Mouse (Mus musculus) MEL (cell line): ENCODE measurements around the gene Lcn12.

Source experiments
- CTCF ChIP-seq, 3 experiments: IDR thresholded peaks in 2 of 3; conservative IDR thresholded peaks in 1 of 3; 2 replicates each; pipeline ENCODE4 v1.5.1; 2011 to 2012; ENCODE audit warnings: low read length in 3 of 3, low read depth in 2 of 3, mild to moderate bottlenecking in 2 of 3, improper control_type of control experiment in 1 of 3, inconsistent platforms in 1 of 3, mixed read lengths in 1 of 3, moderate library complexity in 1 of 3; ENCODE audit not compliant: control insufficient read depth in 1 of 3, insufficient read depth in 1 of 3, poor library complexity in 1 of 3, severe bottlenecking in 1 of 3
- E2F4 ChIP-seq: IDR thresholded peaks from 2 replicates; pipeline ENCODE4 v1.6.1; 2011; ENCODE audit warnings: low read depth, low read length, improper control_type of control experiment, borderline replicate concordance
- EP300 ChIP-seq, 2 experiments: IDR thresholded peaks; 2 replicates each; pipeline ENCODE4 v1.6.1; 2011; ENCODE audit warnings: improper control_type of control experiment in 2 of 2, low read length in 2 of 2, low read depth in 1 of 2, mild to moderate bottlenecking in 1 of 2
- ETS1 ChIP-seq: IDR thresholded peaks from 2 replicates; pipeline ENCODE4 v1.6.1; 2012; ENCODE audit warnings: low read depth, mild to moderate bottlenecking, inconsistent platforms, low read length, improper control_type of control experiment, moderate library complexity
- JUND ChIP-seq: IDR thresholded peaks from 2 replicates; pipeline ENCODE4 v1.6.1; 2011; ENCODE audit warnings: low read depth, mild to moderate bottlenecking, improper control_type of control experiment, low read length
- MAX ChIP-seq: IDR thresholded peaks from 2 replicates; pipeline ENCODE4 v1.6.1; 2011; ENCODE audit warnings: low read length, improper control_type of control experiment
- MAZ ChIP-seq: IDR thresholded peaks from 2 replicates; pipeline ENCODE4 v1.6.1; 2012; ENCODE audit warnings: low read depth, mild to moderate bottlenecking, inconsistent platforms, low read length, improper control_type of control experiment
- MYB ChIP-seq: IDR thresholded peaks from 2 replicates; pipeline ENCODE4 v1.6.1; 2011; ENCODE audit warnings: mild to moderate bottlenecking, low read depth, low read length, improper control_type of control experiment
- NRF1 ChIP-seq: IDR thresholded peaks from 2 replicates; pipeline ENCODE4 v1.6.1; 2014; ENCODE audit warnings: low read depth, mild to moderate bottlenecking, inconsistent platforms, low read length, improper control_type of control experiment, moderate library complexity; ENCODE audit not compliant: poor library complexity, insufficient read depth, severe bottlenecking
- POLR2A ChIP-seq, 2 experiments: IDR thresholded peaks; 2 replicates each; pipeline ENCODE4 v1.6.1; 2011 to 2012; ENCODE audit warnings: low read length in 2 of 2, mild to moderate bottlenecking in 2 of 2, control low read depth in 1 of 2, improper control_type of control experiment in 1 of 2, low read depth in 1 of 2, moderate library complexity in 1 of 2; ENCODE audit not compliant: control insufficient read depth in 1 of 2, insufficient read depth in 1 of 2, poor library complexity in 1 of 2
- RCOR1 ChIP-seq: IDR thresholded peaks from 2 replicates; pipeline ENCODE4 v1.6.1; 2012; ENCODE audit warnings: low read depth, mild to moderate bottlenecking, inconsistent platforms, low read length, improper control_type of control experiment
- TAL1 ChIP-seq: IDR thresholded peaks from 2 replicates; pipeline ENCODE4 v1.6.1; 2012; ENCODE audit warnings: mild to moderate bottlenecking, inconsistent platforms, low read length, moderate library complexity, mixed read lengths
- TBP ChIP-seq: IDR thresholded peaks from 2 replicates; pipeline ENCODE4 v1.8.0; 2011; ENCODE audit warnings: low read depth, low read length, improper control_type of control experiment
- UBTF ChIP-seq: IDR thresholded peaks from 2 replicates; pipeline ENCODE4 v1.6.1; 2012; ENCODE audit warnings: low read depth, mild to moderate bottlenecking, inconsistent platforms, low read length, improper control_type of control experiment, moderate library complexity, borderline replicate concordance; ENCODE audit not compliant: insufficient read depth

- TF ChIP-seq POLR2A (IDR thresholded peaks at IDR 0.05; ENCODE audit: control insufficient read depth in 1 of 2, insufficient read depth in 1 of 2, low read depth in 1 of 2, low read length in 2 of 2, poor library complexity in 1 of 2) (no peak), CTCF (IDR thresholded peaks at IDR 0.05 in 2 of 3, conservative IDR thresholded peaks at IDR 0.05 in 1 of 3; ENCODE audit: control insufficient read depth in 1 of 3, insufficient read depth in 1 of 3, low read depth in 2 of 3, low read length in 3 of 3, poor library complexity in 1 of 3, severe bottlenecking in 1 of 3) (no peak), ETS1 (no peak), TBP (no peak), UBTF (no peak), MAX (no peak), JUND (no peak; the same call in 1 of the 2 replicates), E2F4 (no peak), MYB (no peak), EP300 (IDR thresholded peaks at IDR 0.05; ENCODE audit: low read depth in 1 of 2, low read length in 2 of 2) (no peak), RCOR1 (no peak), NRF1 (no peak), TAL1 (no peak), MAZ (no peak)
Observed at GRCm38 (mm10) chr2:25461407-25461806, 32.3 kb downstream of the Lcn12 start.
